Mouse (Mus musculus): ENCODE measurements at regions not wholly inside any gene's neighbourhood (a gene's known extent, or its start where the extent isn't known, plus 50 kb on each side); places are given as distances from the start of the nearest gene placed in this dataset.

GRCm38 (mm10) chr14:64595523-64595889 lies 491.4 kb downstream of the Prss52 start:
- DNase-seq: peak in 1 of 2 experiments; percentile 70

DNA sequence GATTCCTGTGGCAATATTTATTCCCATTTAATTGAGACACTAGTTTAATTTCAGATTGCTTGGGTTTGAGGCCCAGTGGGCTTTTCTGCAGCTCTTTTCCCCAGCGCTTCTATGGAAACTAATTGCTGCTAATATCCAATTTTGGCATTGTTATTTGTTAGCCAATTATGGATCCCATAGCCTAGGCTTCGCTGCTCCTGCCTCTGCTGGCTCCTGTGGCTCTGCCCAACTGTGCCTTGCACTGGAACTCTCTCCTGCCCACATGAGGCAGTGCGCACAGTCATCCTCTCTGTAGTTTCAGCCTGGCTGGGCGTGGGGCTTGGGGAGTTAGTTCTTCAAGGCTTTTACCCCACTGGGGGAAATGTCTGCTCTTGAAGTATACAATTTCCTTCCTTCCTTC lies 491.8 kb downstream of the Prss52 start:
- DNase-seq: peak; percentile 60 to 63

DNA sequence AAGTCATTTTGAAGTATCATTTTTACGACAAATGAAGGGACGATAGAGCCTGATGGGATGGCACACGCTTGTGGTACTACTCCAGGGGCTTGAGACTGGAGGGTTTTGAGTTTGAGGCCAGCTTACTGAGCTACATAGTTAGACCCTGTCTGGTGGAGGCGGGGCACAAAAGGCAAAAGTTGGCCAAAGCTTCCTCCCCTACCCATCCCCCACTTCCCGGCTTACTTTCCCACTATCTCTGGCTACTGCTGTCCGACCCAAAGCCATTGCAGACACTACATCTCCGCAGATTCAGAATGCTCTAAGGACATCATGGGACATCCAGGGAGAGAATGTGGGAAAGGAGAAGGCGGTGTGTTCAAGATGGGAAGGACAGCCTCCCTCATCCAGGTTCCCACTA lies 493.1 kb downstream of the Prss52 start:
- peak in 1 of 2 experiments; percentile 69 for DNase-seq
